Mouse (Mus musculus): ENCODE measurements at regions not wholly inside any gene's neighbourhood (a gene's known extent, or its start where the extent isn't known, plus 50 kb on each side); places are given as distances from the start of the nearest gene placed in this dataset.

- DNase-seq (ENCODE audit: low spot score): no peak
Observed at GRCm38 (mm10) chr1:185091816-185092558, 92.6 kb upstream of the Mark1 start.

- DNase-seq (ENCODE audit: low spot score): no peak
Observed at GRCm38 (mm10) chr1:185089196-185089595, 89.8 kb upstream of the Mark1 start.

- DNase-seq (ENCODE audit: low spot score): no peak
Observed at GRCm38 (mm10) chr1:185083191-185083590, 83.8 kb upstream of the Mark1 start.

- DNase-seq (ENCODE audit: low spot score): no peak
Observed at GRCm38 (mm10) chr1:185080118-185080517, 80.7 kb upstream of the Mark1 start.

- DNase-seq (ENCODE audit: low spot score): no peak
Observed at GRCm38 (mm10) chr1:185079331-185079880, 80.0 kb upstream of the Mark1 start.

- no peak for DNase-seq (ENCODE audit: low spot score)
Observed at GRCm38 (mm10) chr1:185074001-185074400, 74.6 kb upstream of the Mark1 start.

GRCm38 (mm10) chr1:185072766-185073165 lies 73.4 kb upstream of the Mark1 start:
- DNase-seq (ENCODE audit: low spot score): no peak

GRCm38 (mm10) chr1:185071566-185071965 lies 72.2 kb upstream of the Mark1 start:
- DNase-seq (ENCODE audit: low spot score): peak; percentile 43

- no peak for DNase-seq (ENCODE audit: low spot score)
Observed at GRCm38 (mm10) chr1:185070853-185071149, 71.4 kb upstream of the Mark1 start.

GRCm38 (mm10) chr1:185070062-185070852 lies 70.9 kb upstream of the Mark1 start:
- DNase-seq (ENCODE audit: low spot score): no peak

- DNase-seq (ENCODE audit: low spot score): no peak
Observed at GRCm38 (mm10) chr1:185068136-185068535, 68.8 kb upstream of the Mark1 start.

- peak; percentile 86 for DNase-seq (ENCODE audit: low spot score)
Observed at GRCm38 (mm10) chr1:185067661-185068060, 68.3 kb upstream of the Mark1 start.

GRCm38 (mm10) chr1:185065056-185065455 lies 65.7 kb upstream of the Mark1 start:
- no peak for DNase-seq (ENCODE audit: low spot score)

- no peak for DNase-seq (ENCODE audit: low spot score)
Observed at GRCm38 (mm10) chr1:185062103-185062502, 62.7 kb upstream of the Mark1 start.

- no peak for DNase-seq (ENCODE audit: low spot score)
Observed at GRCm38 (mm10) chr1:185057443-185057842, 58.1 kb upstream of the Mark1 start.

GRCm38 (mm10) chr1:185052700-185053099 lies 53.3 kb upstream of the Mark1 start:
- no peak for DNase-seq (ENCODE audit: low spot score)

GRCm38 (mm10) chr1:185049980-185050379 lies 50.6 kb upstream of the Mark1 start:
- no peak for DNase-seq (ENCODE audit: low spot score)

All from ovary, adult 18-20 months (tissue).